Mouse (Mus musculus) mature B cell (primary cell): ENCODE data around the gene Slc22a30.
"Not testable (repeated sequence)": the region's sequence is repeated elsewhere in the genome, so short reads cannot be mapped to it uniquely, and the experiment has no call there.

Experiments used
- in situ Hi-C: fragments of 300-500 bp; cut with MboI; formaldehyde crosslinking; loops from 2 replicates; pipeline ENCODE4 v1.14.3; 2019

Slc22a30 gene

DNA sequence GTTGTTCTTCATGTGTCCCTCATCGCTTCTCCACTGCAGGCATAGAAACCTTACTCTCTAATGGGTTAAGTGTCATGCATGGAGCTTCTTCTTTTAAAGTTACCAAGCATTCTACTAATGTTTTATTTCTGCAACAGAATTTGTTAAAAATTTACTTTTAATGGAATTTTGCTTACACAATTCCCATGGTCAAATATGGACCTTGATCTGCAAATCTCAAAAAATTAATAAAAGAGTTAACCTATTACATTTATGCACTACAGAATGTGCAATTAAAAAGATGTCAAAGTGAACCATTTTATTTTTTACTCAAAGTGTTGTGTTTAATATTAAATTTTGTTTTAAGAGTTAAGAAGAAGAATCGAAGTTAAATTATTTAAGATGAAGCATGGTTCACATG, at the start of gene Slc22a30:
TSS of gene Slc22a30 (minus strand) at position 101 of the 400 bp plus-strand sequence.
- in situ Hi-C loops: not testable (repeated sequence)

DNA sequence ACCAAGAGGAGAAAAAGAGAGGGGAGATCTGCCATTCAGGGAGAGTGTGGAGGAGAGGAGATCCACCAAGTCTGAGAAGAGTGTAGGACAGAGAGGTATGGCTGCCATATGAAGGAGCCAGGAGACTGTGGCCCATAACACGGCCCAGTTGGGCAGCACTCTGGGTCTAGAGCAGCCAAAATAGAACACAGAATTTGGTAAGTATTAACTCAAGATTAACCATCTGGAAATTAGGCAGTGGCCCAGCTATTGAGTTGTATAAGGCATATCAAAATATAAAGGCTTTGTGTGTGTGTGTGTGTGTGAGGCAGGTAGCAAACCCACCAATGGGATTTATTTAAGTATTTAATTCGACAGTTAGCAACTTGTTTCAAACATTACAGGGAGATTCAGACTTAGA, 43.4 kb upstream of the Slc22a30 start:
- in situ Hi-C loops: no loop called here

DNA sequence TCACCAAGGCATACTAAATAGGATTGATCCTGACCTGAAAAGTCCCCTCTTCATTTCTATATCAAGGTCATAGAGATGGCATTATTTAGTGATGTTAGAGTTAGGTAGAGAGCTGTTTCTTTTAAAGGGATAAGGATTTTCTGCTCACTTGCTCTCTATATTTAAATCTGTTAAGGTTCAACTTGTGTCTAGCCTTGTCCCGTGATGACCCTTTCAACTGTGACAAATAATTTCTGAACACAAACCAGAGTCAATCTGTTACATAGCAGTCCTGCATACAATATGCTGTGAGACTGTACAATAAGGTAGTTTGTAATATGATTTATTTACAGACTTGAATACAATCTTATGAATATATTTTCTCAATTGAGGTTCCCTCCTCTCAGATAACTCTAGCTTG, 42.6 kb upstream of the Slc22a30 start:
- in situ Hi-C loops: no loop called here

DNA sequence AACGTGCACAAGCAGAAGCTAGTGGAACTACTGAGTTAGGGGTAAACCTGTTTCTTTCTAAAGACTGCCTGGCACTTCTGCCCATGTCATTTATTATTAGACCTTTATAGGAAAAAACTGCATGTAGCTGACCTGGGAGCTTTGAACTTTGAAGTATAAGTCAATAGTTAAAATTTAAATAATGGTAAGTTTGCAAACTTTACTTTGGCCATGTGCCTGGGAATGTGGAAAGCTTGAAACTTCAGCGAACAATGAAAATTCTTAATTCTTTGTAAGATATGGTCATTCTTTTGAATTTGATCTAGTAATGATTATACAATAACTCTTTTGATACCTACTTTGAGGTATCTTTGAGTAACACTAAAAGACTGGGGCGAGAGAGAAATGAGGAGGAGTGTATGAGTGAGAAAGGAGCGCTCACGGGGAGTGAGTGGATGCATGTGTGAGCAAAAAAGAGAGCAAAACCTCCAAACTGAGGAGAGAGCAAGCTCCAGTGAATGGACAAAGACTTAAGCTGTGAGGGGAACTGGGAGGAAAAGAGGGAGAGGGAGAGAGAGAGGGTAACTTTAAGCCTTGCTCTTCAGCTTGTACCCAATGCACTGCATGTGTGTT, 26.2 kb upstream of the Slc22a30 start:
- in situ Hi-C loops: no loop called here

DNA sequence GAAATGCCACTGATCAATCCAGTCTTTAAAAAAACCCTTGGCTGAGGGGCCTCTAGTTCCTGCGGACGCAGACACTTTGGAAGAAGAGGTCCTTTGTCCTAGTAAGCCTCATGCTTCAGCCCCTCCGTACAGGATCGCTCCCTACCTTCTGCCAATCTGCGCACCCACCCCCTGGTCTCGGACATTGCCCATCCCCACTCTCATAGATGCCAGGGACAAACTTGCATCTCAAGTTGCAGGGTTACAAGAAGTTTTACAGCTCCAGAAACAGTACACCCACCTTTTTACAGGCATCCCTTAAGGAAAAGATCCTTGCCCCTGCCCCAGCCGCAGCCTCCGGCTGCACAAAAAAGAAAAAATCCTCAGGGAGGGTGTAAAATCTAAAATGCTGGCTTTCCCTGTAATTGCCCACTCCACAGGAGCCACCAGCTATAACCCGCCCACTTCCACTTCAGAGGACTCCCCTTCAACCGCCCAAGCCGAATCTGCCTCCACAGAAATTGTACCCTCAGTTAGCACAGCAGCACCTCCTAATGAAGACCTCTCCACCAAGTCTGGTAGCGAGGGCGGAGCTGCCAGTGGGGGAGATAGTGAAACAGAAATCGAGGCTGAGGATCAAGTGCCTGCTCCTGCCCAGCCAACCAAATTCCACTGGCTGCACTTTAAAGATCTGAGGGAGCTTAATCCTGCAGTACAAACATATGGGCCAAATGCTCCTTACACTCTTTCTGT, 2.5 kb upstream of the Slc22a30 start:
- in situ Hi-C loops: not testable (repeated sequence)
